Mouse (Mus musculus) thymus, adult 18-20 months (tissue): Measurements from ENCODE around the gene Cplx3.
A peak's percentile ranks its signal among the peaks of the same experiment; 100 is the strongest.

Experiments used
- DNase-seq, 2 experiments: peaks; one replicate each; pipeline ENCODE4 v3.0.0; 2022; ENCODE audit warnings: mixed read lengths in 2 of 2

The Cplx3 gene

GRCm38 (mm10) chr9:57600620-57601352, 5.3 kb downstream of the Cplx3 start:
- DNase-seq = no peak

DNA sequence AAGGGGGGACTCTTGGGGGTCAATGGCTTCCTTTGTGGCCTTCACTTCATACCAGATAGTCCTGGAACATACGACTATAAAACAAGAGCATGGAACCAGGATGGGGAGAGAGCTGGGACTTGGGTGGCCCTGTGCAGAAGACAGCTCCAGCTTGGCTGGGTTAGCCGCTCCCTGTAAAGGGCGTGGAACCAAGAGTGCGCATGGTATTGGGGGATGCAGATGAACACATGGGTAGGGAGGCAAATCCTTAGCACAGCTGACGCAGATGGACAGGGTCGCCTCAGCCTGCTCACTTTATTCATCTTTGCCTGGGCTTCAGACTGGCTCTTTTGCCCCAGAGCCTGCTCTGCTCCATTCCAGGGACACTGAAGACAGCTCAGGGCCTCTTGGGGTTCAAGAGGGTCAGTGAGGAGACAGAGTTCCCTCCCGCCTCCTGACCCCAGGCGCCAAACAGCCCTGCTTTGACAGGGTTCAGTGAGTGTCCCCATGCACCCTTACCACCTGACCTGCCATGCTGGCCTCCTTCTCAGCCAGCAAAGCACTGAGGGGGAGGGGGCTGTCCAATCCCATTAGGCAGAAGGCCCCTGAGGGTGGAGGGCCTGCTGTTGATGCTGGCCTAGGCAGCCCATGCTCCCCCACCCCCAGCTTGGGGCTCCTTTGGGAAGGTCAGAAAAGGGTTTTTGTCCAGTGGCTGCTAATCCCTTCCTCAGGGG, 7.1 kb downstream of the Cplx3 start:
- DNase-seq = no peak

GRCm38 (mm10) chr9:57597929-57598382, 8.1 kb downstream of the Cplx3 start:
- no peak for DNase-seq

DNA sequence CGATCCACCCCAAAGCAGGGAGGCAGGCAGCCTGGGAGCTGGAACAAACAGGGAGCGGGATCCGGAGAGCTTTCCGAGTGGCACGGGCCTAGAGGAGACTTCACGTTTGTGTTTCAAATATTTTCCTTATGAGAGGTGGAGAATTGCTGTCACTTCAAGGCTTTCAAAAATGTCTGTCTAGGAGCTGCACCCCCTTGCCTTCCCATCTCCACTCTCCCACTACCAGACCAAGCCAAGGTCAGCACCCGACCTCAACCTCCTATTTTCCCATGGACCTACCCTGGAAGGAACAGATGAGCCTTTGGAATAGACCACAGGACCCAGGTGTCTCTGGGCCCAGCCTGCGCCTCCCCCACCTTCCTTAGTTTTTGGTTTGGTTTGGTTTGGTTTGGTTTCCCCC, 8.8 kb downstream of the Cplx3 start:
- DNase-seq = no peak

DNA sequence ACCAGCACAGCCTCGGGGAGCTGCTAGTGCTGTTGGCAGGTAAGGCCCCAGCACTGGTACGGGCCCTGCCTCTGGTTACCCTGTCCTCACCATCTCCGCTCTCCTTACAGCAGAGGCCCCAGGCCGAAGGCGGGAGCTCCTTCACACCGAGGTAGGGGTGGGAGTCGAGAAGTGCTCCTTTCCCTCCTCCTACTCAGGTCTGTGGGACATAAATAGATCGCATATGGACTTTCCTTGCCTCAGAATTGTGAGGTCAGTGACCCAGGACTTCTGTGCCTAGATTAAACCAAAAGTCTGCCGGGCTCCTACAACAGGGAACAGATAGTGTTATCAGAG, 11.9 kb downstream of the Cplx3 start:
- no peak for DNase-seq

DNA sequence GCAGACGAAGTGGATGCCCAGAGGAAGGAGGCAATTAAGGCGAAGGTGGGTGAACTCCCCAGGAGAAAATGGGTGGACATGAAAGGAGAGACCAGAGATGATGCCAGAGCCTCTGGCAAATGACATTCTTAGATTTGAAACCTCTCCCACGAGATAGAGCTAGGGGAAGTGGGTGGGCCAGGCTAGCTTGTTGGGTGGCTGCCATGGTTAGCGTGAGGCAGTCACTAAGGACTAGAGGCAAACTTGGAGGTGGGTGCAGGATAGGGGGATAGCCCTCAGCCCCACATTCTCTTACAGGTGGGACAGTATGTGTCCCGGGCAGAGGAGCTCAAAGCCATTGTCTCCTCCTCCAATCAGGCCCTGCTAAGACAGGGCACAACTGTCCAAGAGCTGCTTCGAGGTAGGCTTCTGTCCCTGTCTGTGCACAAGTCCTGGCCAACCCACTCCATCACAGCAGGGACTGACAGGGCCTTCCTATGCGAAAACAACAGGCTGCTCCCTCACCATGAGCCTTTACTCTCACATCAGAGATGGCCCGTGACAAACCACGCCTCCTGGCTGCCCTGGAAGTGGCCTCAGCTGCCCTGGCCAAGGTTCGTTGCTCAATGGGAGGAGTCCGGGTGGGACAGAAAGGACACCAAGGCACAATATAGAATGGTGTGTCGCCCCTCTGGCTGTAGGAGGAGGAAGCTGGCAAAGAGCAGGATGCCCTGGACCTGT, 12.5 kb downstream of the Cplx3 start:
- no peak for DNase-seq

- no peak for DNase-seq
These were observed 15.4 kb downstream of the Cplx3 start for GRCm38 (mm10) chr9:57590726-57591125.

DNA sequence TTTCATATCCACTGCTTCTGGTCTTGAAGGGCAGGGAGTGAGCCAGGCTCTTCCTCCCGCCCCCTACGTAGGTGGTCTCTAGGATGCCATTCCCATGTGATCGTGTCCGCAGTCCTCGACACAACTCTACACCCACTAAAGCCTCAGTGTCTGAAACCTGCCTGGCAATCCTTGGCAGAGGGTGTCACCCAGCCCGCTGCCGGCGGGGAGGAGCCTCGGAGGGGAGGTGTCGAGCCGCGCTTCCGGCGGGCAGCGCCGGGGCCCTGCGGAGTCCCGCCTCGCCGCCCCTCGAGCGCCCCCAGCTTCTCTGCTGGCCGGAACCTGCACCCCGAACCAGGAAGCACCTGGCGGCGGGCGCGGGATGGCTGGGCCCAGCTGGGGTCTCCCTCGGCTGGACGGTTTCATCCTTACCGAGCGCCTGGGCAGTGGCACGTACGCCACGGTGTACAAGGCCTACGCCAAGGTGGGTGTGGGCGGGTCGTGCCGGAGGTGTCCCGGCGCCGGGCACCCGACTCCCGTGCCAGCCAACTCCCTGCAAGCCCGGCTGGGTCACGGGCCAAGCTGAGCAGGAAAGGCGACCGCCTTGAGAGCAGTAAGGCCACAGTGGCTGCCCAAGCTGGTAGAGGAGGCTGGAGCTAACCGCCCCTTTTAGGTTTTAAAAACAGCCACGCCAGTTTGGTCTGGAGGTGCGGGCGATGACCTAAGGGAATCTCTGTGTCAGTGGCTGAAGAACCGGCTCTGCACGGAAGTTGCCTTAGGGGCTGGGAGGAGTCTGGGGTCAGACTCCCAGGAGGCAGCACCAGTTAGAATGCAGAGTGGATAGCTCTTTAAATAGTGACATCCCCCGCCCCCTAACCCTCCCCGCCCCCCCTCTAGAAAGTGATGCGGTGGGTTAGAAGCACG, 16.6 kb downstream of the Cplx3 start, which contains the start of gene Ulk3:
Gene Ulk3 (plus strand): TSS at position 229 of the 903 bp plus-strand sequence.
- peak; percentile 84 for DNase-seq

GRCm38 (mm10) chr9:57584991-57585390, 21.1 kb downstream of the Cplx3 start:
- DNase-seq = no peak

DNA sequence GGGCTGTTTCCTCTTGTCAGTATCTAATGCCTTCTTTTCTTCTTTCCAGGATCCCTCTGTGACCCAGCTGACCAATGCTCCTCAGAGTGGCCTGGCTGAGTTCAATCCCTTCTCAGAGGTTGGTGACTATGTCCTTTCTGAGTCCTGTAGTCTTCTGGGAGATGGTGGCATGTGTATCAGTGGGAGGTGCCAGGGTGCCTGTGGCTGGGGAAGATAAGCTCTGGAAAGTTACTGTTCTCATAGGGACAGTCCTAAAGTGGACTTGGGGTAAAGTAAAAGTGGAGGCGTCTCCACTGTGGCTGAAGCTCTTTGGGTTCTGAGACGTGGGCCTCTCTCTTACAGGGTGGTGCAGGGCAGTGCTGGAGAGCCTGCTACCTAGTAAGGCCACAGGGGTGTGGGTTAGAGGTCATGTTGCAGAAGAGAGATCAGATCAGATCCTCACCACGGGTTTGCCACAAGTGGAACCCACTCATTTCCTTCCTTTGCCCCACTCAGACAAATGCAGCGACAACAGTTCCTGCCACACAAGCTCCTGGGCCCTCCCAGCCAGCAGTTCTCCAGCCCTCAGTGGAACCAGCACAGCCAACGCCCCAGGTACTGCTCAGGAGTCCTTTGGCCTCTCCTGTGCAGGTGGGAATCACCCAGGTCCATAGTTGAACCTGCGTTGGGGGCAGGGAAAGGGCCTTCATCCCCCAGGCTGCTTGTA, 28.8 kb downstream of the Cplx3 start:
- DNase-seq = no peak

DNA sequence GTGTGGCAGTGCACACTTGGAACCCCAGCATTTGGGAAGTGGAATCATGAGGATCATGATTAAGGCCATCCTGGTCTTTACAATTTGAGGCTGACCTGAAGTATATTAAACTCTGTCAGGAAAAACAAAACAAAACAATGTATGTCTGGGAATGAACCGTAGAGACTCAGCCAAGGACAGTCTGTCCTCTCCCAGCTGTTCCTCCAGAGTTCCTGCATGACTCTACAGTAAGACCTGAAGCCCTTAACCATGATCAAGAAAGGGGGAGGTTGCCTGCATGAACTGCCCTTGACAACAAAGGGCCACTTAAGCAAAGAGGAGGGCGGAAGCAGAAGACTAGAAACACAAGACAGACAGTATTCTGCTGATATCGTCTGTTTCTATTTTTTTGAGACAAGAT, 30.5 kb downstream of the Cplx3 start:
- no peak for DNase-seq

DNA sequence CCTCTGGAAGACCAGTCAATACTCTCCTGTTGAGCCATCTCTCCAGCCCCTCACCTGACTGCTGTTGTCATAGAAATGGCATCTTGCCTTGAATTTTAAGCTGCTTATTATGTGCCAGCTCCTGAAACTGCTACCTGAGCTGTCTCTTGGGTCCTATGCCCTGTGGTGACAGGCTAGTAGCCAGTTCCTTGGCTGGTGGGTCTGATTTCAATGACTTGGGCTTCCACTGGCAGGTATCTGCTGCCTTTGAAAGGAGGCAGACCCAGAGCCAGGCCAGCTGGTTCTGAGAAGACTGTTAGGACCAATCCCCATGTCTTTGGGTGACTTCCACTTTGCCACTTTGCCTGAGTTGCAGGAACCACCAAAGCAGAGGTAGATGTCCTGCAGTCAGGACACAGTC, 31.7 kb downstream of the Cplx3 start:
- DNase-seq = no peak

DNA sequence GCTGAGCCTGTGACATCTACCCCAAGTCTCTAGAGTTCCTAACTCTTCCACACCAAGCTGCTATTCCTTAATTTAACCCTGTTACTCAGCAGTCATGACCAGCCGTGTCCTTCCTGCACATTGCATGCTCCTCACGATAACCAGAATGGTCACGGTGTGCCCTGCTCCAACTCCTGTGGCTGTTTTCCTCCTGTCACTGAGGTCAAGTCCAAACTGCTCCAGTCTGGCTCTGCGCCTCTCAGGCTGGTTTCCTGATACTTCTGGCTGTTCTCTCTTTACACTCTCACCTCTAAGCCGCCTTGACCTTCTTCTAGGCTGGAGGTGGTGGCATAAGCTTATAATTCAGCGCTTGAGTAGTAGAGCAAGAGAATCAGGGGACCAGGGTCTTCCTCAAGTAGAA, 37.6 kb downstream of the Cplx3 start:
- DNase-seq = no peak

DNA sequence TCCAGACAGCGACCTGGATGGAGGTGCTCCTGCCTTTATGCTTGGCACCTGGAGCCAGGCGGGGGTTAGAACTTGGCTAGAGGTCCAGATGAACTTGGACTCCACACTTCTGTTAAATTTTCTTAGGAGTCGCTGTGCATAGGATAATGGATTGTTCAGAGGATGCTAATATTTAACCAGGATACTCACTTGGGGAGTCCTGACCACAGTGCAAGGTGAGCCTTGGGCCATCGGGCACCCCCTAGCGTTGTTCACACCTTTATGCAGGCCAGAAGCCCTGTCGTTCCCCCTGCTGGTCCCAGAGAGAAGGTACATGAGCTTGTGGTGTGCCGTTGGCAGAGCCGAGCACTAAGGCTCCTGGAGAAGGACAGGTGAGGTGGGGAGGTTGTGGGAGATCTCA, 39.2 kb downstream of the Cplx3 start:
- no peak for DNase-seq

DNA sequence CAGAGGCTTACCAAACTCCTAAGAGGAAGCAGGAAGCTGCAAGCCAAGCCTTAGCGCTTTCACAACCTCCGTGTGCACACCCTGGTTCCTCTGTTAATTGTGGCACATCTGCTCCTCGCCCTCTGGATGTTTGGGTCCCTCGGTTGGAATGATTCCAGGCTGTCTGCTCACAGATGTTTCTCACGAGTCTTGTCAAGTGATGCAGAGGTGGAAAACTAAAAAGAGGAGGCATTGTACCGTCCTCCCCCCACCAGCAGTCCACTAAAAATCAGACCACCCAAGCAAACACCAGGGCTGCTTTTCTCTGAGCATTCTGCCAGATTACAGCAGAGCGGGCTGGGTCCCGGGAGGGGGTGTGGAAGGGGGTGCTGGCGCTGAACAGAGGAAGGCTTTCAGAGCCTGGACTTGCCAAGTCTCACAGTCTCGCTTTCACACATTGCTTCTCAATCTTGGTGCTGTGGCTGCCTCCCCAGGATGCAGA, 40.3 kb downstream of the Cplx3 start:
- DNase-seq = no peak

- no peak for DNase-seq
These were observed 41.5 kb downstream of the Cplx3 start for GRCm38 (mm10) chr9:57564609-57565008.

- DNase-seq = no peak
These were observed 43.1 kb downstream of the Cplx3 start for GRCm38 (mm10) chr9:57562896-57563372.

- no peak for DNase-seq
These were observed 44.4 kb downstream of the Cplx3 start for GRCm38 (mm10) chr9:57561711-57562099.

- DNase-seq = peak; percentile 81 to 88
These were observed 45.0 kb downstream of the Cplx3 start, which contains the start of gene Scamp2 for GRCm38 (mm10) chr9:57560861-57561710. Gene Scamp2, plus strand, starts transcription at chr9:57560943.

GRCm38 (mm10) chr9:57560263-57560662, 45.8 kb downstream of the Cplx3 start:
- DNase-seq = no peak

GRCm38 (mm10) chr9:57559568-57559967, 46.5 kb downstream of the Cplx3 start:
- DNase-seq = no peak
